Mouse (Mus musculus) neural tube, embryonic 11.5 days (tissue): ENCODE measurements at regions not wholly inside any gene's neighbourhood (a gene's known extent, or its start where the extent isn't known, plus 50 kb on each side); places are given as distances from the start of the nearest gene placed in this dataset.
A peak's percentile ranks its signal among the peaks of the same experiment; 100 is the strongest.

ENCODE experiments used
- ATAC-seq: fragments of 200-750 bp; cut with Nextera tagmentation; 2 replicates; pipeline ENCODE4 v1.8.0; 2017; ENCODE audit warnings: moderate number of reproducible peaks, mild to moderate bottlenecking, moderate TSS enrichment, moderate library complexity; ENCODE audit not compliant: insufficient read depth, low FRiP score, low TSS enrichment
- DNase-seq: peaks from one replicate; pipeline ENCODE4 v3.0.0-alpha.2; 2015; ENCODE audit warnings: low spot score
- H3K27ac ChIP-seq: fragments of 300-500 bp; sonication (generic); 2 replicates; pipeline ENCODE4 v1.5.1; 2014; ENCODE audit warnings: low read depth, mild to moderate bottlenecking, low read length
- H3K27me3 ChIP-seq: fragments of 300-500 bp; sonication (generic); 2 replicates; pipeline ENCODE4 v1.6.1; 2014; ENCODE audit warnings: mild to moderate bottlenecking, low read length, mixed read lengths; ENCODE audit not compliant: control insufficient read depth, insufficient read depth
- H3K36me3 ChIP-seq: fragments of 300-500 bp; sonication (generic); 2 replicates; pipeline ENCODE4 v1.6.1; 2014; ENCODE audit warnings: mild to moderate bottlenecking, low read length, moderate library complexity, mixed read lengths; ENCODE audit not compliant: control insufficient read depth, insufficient read depth
- H3K4me1 ChIP-seq: fragments of 300-500 bp; sonication (generic); 2 replicates; pipeline ENCODE4 v1.6.1; 2014; ENCODE audit warnings: low read length, mixed read lengths; ENCODE audit not compliant: control insufficient read depth, insufficient read depth
- H3K4me2 ChIP-seq: fragments of 300-500 bp; sonication (generic); 2 replicates; pipeline ENCODE4 v1.6.1; 2014; ENCODE audit warnings: low read depth, mild to moderate bottlenecking, moderate library complexity
- H3K4me3 ChIP-seq: fragments of 300-500 bp; sonication (generic); 2 replicates; pipeline ENCODE4 v1.5.1; 2014; ENCODE audit warnings: low read depth, low read length
- H3K9ac ChIP-seq: fragments of 300-500 bp; sonication (generic); 2 replicates; pipeline ENCODE4 v1.6.1; 2014; ENCODE audit warnings: mild to moderate bottlenecking, low read length
- H3K9me3 ChIP-seq: fragments of 300-500 bp; sonication (generic); 2 replicates; pipeline ENCODE4 v1.6.1; 2016; ENCODE audit warnings: low read length; ENCODE audit not compliant: control insufficient read depth
- WGBS: fragments of 180-500 bp; shearing (Covaris S2); extraction: QIAGEN DNeasy Blood & Tissue Kit; methylation state at CpG from one replicate; pipeline ENCODE4 v1.1.7; 2014; 5-methylcytosine and 5-hydroxymethylcytosine counted together

- Histone ChIP-seq H3K4me2 (no peak overlapping the region), H3K4me3 (no peak overlapping the region), H3K27ac (no peak overlapping the region), H3K9ac (no peak overlapping the region), H3K9me3 (no peaks in the 10 kb centered on the region), H3K27me3 (no peaks in the 10 kb centered on the region), H3K4me1 (no peaks in the 10 kb centered on the region), H3K36me3 (no peaks in the 10 kb centered on the region)
- no peak for DNase-seq
- WGBS: 72% methylated on average over 12 of the region's 12 CpGs
- no peak for ATAC-seq
Observed at GRCm38 (mm10) chr2:146745683-146746047, 110.0 kb upstream of the Kiz start.

DNA sequence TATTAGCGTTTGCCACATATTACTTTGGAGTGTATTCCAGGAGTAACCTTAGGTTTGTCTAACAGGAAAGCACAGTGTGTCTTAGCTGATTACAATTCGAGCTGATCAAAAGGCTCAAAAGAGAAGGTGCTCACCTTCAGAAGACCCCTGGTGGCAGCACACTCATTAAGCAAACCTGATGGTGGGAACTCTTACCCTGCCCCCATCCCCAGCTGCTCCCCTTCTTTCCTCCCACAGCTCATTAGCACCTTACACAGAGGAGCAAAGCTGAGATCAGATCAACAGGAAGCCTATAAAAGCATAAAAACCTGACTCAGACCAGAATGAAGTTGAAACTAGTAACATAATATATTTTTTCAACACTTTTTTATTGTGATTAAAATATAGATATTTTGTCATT is 101.7 kb upstream of the Kiz start:
- no peak overlapping the region for H3K9ac ChIP-seq
- ATAC-seq (no peak), DNase-seq (no peak)
- no peak overlapping the region for H3K4me2 ChIP-seq
- no peak overlapping the region for H3K27ac ChIP-seq
- no peak overlapping the region for H3K4me3 ChIP-seq
- no peaks in the 10 kb centered on the region for H3K4me1 ChIP-seq
- 35% methylated on average over 2 of the region's 2 CpGs for WGBS
- H3K9me3 ChIP-seq: no peaks in the 10 kb centered on the region
- no peaks in the 10 kb centered on the region for H3K36me3 ChIP-seq
- no peaks in the 10 kb centered on the region for H3K27me3 ChIP-seq

GRCm38 (mm10) chr2:146763522-146764144 is 92.0 kb upstream of the Kiz start:
- Histone ChIP-seq H3K4me1 (peaks cover 10% of the 10 kb centered on the region), H3K27ac (no peak overlapping the region), H3K9ac (no peak overlapping the region), H3K9me3 (no peaks in the 10 kb centered on the region), H3K36me3 (no peaks in the 10 kb centered on the region), H3K4me2 (no peak overlapping the region), H3K4me3 (no peak overlapping the region), H3K27me3 (no peaks in the 10 kb centered on the region)
- no peak for DNase-seq
- peak; percentile 50 for ATAC-seq
- 51% methylated on average over 18 of the region's 18 CpGs for WGBS

- no peak for ATAC-seq
Observed at GRCm38 (mm10) chr2:146764313-146765255, 91.1 kb upstream of the Kiz start.

GRCm38 (mm10) chr2:146774876-146775275 is 80.8 kb upstream of the Kiz start:
- Histone ChIP-seq H3K27ac (no peak overlapping the region), H3K4me2 (no peak overlapping the region), H3K4me3 (no peak overlapping the region), H3K36me3 (no peaks in the 10 kb centered on the region), H3K4me1 (no peaks in the 10 kb centered on the region), H3K27me3 (no peaks in the 10 kb centered on the region), H3K9me3 (no peaks in the 10 kb centered on the region), H3K9ac (no peak overlapping the region)
- 55% methylated on average over 2 of the region's 2 CpGs for WGBS
- no peak for DNase-seq
- no peak for ATAC-seq

More at GRCm38 (mm10) chr2:146764313-146765255, 91.1 kb upstream of the Kiz start:
- no peak for DNase-seq
- H3K27me3 ChIP-seq: no peaks in the 10 kb centered on the region
- no peak overlapping the region for H3K9ac ChIP-seq
- H3K4me3 ChIP-seq: no peak overlapping the region
- WGBS: 69% methylated on average over 12 of the region's 12 CpGs
- H3K36me3 ChIP-seq: no peaks in the 10 kb centered on the region
- H3K27ac ChIP-seq: no peak overlapping the region
- H3K9me3 ChIP-seq: no peaks in the 10 kb centered on the region
- H3K4me1 ChIP-seq: peaks cover 10% of the 10 kb centered on the region
- no peak overlapping the region for H3K4me2 ChIP-seq

DNA sequence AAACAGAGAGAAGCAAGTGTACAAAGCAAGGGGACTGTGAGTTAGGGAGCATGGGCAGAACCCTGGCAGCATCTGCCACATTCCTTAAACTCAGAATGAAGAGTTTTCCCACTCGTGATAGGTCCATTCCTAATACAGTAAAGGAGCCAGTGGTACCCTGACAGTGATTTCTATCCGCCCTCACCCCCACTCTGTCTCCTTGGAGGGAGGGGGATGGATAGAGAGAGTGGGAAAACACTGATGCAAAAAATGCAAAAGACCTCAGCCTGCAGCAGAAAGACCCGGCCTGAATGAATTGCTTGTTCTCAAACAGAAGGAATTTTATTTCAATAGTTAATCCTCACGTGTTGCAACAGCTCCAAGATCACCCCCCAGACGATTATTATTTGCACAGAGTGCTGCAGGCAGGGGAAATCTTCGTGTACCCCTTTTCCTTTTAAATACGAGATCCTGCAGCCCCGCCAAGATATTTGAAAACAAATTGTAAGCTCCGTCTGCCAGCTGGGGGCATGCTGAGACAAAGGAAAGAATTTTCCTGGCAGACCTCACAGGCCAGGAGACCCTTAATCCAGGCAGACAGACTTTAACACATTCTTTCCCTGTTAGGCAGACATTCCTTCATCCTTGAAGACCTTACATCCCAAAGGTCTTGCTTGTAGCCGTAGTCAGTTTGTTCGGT is 68.4 kb upstream of the Kiz start:
- H3K9me3 ChIP-seq: no peaks in the 10 kb centered on the region
- H3K4me1 ChIP-seq: peaks cover 3% of the 10 kb centered on the region; the same call in 1 of the 2 replicates
- no peak overlapping the region for H3K9ac ChIP-seq
- peak; percentile 45; the same call in 1 of the 2 replicates for ATAC-seq
- 21% methylated on average over 11 of the region's 11 CpGs for WGBS
- H3K27me3 ChIP-seq: no peaks in the 10 kb centered on the region
- no peak overlapping the region for H3K4me3 ChIP-seq
- no peaks in the 10 kb centered on the region for H3K36me3 ChIP-seq
- peak; percentile 52 for DNase-seq
- no peak overlapping the region for H3K4me2 ChIP-seq
- no peak overlapping the region for H3K27ac ChIP-seq

DNA sequence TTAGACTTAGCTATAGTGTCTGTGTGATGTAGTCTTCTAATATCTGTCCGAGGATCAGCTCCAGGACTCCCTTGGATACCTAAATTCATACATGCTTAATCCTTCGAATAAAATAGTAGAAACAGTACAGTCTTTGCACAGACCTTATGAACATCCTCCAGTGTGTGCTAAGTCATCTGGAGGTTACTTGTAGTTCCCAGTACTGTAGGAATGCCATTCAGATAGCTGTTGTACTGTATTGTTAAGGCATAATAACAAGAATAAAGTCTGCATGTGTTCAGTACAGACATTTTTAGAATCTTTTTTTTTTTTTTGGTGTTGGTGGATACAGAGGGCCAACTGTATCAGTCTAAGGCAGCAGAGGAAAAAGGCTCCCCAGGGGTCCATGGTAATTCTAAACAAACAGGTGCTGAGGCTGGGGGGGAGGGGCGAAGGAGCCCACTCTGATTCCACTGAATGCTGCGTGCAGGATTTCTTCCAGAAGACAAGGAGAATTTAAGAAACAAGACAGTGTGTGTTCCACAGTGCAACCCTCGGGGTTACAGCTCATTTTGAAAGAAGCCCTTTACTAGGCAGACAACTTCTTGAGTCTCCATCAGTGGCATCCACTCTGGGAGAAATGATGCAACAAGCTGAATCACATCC is 67.7 kb upstream of the Kiz start:
- no peak for DNase-seq
- Histone ChIP-seq H3K36me3 (no peaks in the 10 kb centered on the region), H3K9ac (no peak overlapping the region), H3K9me3 (no peaks in the 10 kb centered on the region), H3K27me3 (no peaks in the 10 kb centered on the region), H3K4me2 (no peak overlapping the region), H3K27ac (no peak overlapping the region), H3K4me1 (peaks cover 3% of the 10 kb centered on the region; the same call in 1 of the 2 replicates), H3K4me3 (no peak overlapping the region)
- no peak for ATAC-seq
- 67% methylated on average over 5 of the region's 5 CpGs for WGBS

GRCm38 (mm10) chr2:146792844-146793420 is 62.7 kb upstream of the Kiz start:
- DNase-seq (no peak), ATAC-seq (no peak)
- Histone ChIP-seq H3K27ac (no peak overlapping the region), H3K9me3 (no peaks in the 10 kb centered on the region), H3K36me3 (no peaks in the 10 kb centered on the region), H3K4me2 (no peak overlapping the region), H3K9ac (no peak overlapping the region), H3K4me1 (peaks cover 2% of the 10 kb centered on the region; the same call in 1 of the 2 replicates), H3K4me3 (no peak overlapping the region), H3K27me3 (no peaks in the 10 kb centered on the region)
- 86% methylated on average over 6 of the region's 6 CpGs for WGBS
